Mouse (Mus musculus) kidney, postnatal 10 days (tissue): ENCODE measurements around the gene Scgb2b21.
"Not testable (repeated sequence)": the region's sequence is repeated elsewhere in the genome, so short reads cannot be mapped to it uniquely, and the experiment has no call there.

Source experiments
- DNase-seq: peaks from one replicate; pipeline ENCODE4 v3.0.0; 2021; ENCODE audit warnings: mixed read lengths

Gene Scgb2b21

DNA sequence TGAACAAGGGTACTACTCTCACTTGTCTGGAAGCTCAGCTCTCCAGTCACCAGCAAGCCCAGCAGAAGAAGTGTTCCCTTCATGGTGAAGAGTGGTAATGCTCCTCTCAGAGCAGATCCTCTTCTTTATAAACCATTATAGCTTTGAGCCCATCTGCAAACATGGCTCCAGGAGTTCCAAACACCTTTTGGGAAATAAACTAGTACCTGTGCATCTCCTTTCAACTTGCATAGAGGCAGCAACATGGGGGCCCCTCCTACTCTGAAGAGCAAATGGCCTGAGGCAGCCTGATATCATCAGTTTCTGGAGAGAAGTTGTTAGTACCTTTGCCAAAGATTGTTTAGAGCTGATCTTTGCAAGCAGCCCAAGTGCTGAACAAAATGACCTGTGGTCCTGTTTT, at the start of gene Scgb2b21:
Gene Scgb2b21 (minus strand): TSS at position 101 of the 400 bp plus-strand sequence.
- DNase-seq: no peak

DNA sequence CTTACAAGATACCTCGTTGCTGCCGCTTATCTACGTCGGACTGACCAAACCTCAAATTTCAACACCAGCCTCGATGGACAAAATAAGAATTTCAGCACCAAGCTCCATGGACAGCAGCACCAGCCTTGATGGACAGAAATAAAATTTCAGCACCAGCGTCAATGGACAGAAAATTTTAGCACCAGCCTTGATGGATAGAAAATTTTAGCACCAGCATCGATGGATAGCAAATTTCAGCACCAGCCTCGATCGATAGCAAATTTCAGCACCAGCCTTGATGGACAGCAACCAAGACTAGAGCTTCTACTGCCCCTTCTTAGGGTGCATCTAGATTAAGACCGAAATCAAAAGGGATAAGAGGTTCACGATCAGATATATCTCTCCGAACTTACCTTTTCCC, 23.2 kb upstream of the Scgb2b21 start:
- not testable (repeated sequence) for DNase-seq
